In genomic region chr5:139129078-139129477, GRCm38 (mm10) we compare ENCODE assay signal across 7 mouse cellular contexts. TPM values are rescaled to one million over a fixed set of nuclear protein-coding genes. Genes with fewer than 3 reads are reported as not detected.
DNase-seq lines count a peak whose midpoint lies in the region; ATAC-seq and TF ChIP-seq lines count a peak whose summit lies in the region.

No protein-coding gene starts in this region.

- no peak for TF ChIP-seq CTCF in brain, embryonic 14.5 days (IDR thresholded peaks at IDR 0.05; ENCODE audit: borderline replicate concordance, extremely low read depth, insufficient read depth, insufficient read length)

- H3K4me3 ChIP-seq in embryonic facial prominence, embryonic 14.5 days (ENCODE audit: low read depth, low read length): peak overlapping the region; percentile 56
- peak overlapping the region; percentile 54 for H3K4me3 ChIP-seq in limb, embryonic 15.5 days
- H3K4me3 ChIP-seq in stomach, embryonic 16.5 days (replicated peaks; ENCODE audit: low read length): peak overlapping the region; percentile 60

- DNase-seq in kidney, postnatal 10 days: peak; percentile 43
- DNase-seq in kidney, adult 8-10 months: no peak
- peak; percentile 45 for DNase-seq in brain, embryonic 14.5 days (ENCODE audit: low read depth)
- no peak for DNase-seq in embryonic facial prominence, embryonic 14.5 days (ENCODE audit: low spot score)
- no peak for DNase-seq in left cerebral cortex, postnatal 14 days (ENCODE audit: low spot score in 2 of 2)

- H3K9ac ChIP-seq in embryonic facial prominence, embryonic 14.5 days (ENCODE audit: low read depth, low read length): peak overlapping the region; percentile 75
- H3K9ac ChIP-seq in limb, embryonic 15.5 days: peak overlapping the region; percentile 47
- peak overlapping the region; percentile 83 for H3K9ac ChIP-seq in stomach, embryonic 16.5 days (ENCODE audit: low read length)

- TF ChIP-seq POLR2A in brain, embryonic 14.5 days (IDR thresholded peaks at IDR 0.05; ENCODE audit: borderline replicate concordance, extremely low read depth, insufficient read depth, insufficient read length, poor library complexity, severe bottlenecking): no peak

- no peak overlapping the region for H3K27ac ChIP-seq in embryonic facial prominence, embryonic 14.5 days (replicated peaks; ENCODE audit: low read depth, low read length)
- no peak overlapping the region for H3K27ac ChIP-seq in limb, embryonic 15.5 days
- no peak overlapping the region for H3K27ac ChIP-seq in stomach, embryonic 16.5 days (ENCODE audit: low read length)

- peaks cover 8% of the 10 kb centered on the region; the same call in 1 of the 2 replicates for H3K4me1 ChIP-seq in embryonic facial prominence, embryonic 14.5 days (ENCODE audit: control insufficient read depth, insufficient read depth, low read length)
- peaks cover 13% of the 10 kb centered on the region for H3K4me1 ChIP-seq in limb, embryonic 15.5 days
- peaks cover 10% of the 10 kb centered on the region for H3K4me1 ChIP-seq in stomach, embryonic 16.5 days (ENCODE audit: control insufficient read depth, insufficient read depth, low read length)

- no peaks in the 10 kb centered on the region for H3K9me3 ChIP-seq in embryonic facial prominence, embryonic 14.5 days (ENCODE audit: control insufficient read depth, low read length)
- no peaks in the 10 kb centered on the region for H3K9me3 ChIP-seq in limb, embryonic 15.5 days
- H3K9me3 ChIP-seq in stomach, embryonic 16.5 days (replicated peaks; ENCODE audit: control insufficient read depth, low read length): no peaks in the 10 kb centered on the region

- H3K27me3 ChIP-seq in embryonic facial prominence, embryonic 14.5 days (replicated peaks; ENCODE audit: control insufficient read depth, insufficient read depth, low read length): peaks cover 7% of the 10 kb centered on the region
- H3K27me3 ChIP-seq in limb, embryonic 15.5 days: peaks cover 13% of the 10 kb centered on the region
- H3K27me3 ChIP-seq in stomach, embryonic 16.5 days (ENCODE audit: control insufficient read depth, insufficient read depth, low read length): 0 out of 2 replicates have a peak, but pooled peaks cover 5% of the 10 kb centered on the region

- 7% methylated on average over 8 of the region's 12 CpGs for WGBS in embryonic facial prominence, embryonic 14.5 days
- 17% methylated on average over 11 of the region's 12 CpGs for WGBS in limb, embryonic 15.5 days
- WGBS in stomach, embryonic 16.5 days: 16% methylated on average over 12 of the region's 12 CpGs

- H3K4me2 ChIP-seq in embryonic facial prominence, embryonic 14.5 days (ENCODE audit: low read depth, low read length): peak overlapping the region; percentile 77
- H3K4me2 ChIP-seq in limb, embryonic 15.5 days: peak overlapping the region; percentile 87
- H3K4me2 ChIP-seq in stomach, embryonic 16.5 days (ENCODE audit: low read depth, low read length): peak overlapping the region; percentile 84

- intact Hi-C loops in left cerebral cortex, postnatal 14 days (cut with DNase I): loop anchor here (5.0 kb wide), 1 partner anchor 132 kb away; the partner anchor contains the start of gene Pdgfa

- peaks cover 13% of the 10 kb centered on the region; the same call in 1 of the 2 replicates for H3K36me3 ChIP-seq in embryonic facial prominence, embryonic 14.5 days (ENCODE audit: control insufficient read depth, insufficient read depth, low read length)
- H3K36me3 ChIP-seq in limb, embryonic 15.5 days: peaks cover 6% of the 10 kb centered on the region; the same call in 1 of the 2 replicates
- no peaks in the 10 kb centered on the region for H3K36me3 ChIP-seq in stomach, embryonic 16.5 days (ENCODE audit: control insufficient read depth, insufficient read depth, low read length)

- peak; percentile 72 for ATAC-seq in embryonic facial prominence, embryonic 14.5 days (ENCODE audit: low read depth)
- ATAC-seq in limb, embryonic 15.5 days (ENCODE audit: insufficient number of reproducible peaks, low FRiP score, low TSS enrichment, low read depth): 0 out of 2 replicates have a peak, but pooled peaks have one; percentile 32
- ATAC-seq in stomach, embryonic 16.5 days (ENCODE audit: insufficient read depth, low FRiP score): peak; percentile 58

RNA-seq across cellular contexts. Expression of gene Prkar1b, which starts 20.7 kb away (rescaled TPM):
- 148 and 202 TPM in 2 replicates for polyA plus RNA-seq in brain, embryonic 14.5 days (2012; rRNA removed)
- polyA plus RNA-seq in embryonic facial prominence, embryonic 14.5 days (2014; fragmentation: Nextera tagmentation; extraction: Ambion mirVana): 22.8 and 26.1 TPM in 2 replicates
- polyA plus RNA-seq in limb, embryonic 15.5 days (2015; fragmentation: Nextera tagmentation; extraction: Ambion mirVana): 19.2 and 20.1 TPM in 2 replicates
- polyA plus RNA-seq in stomach, embryonic 16.5 days (2015; fragmentation: Nextera tagmentation; extraction: Ambion mirVana): 25.2 and 25.8 TPM in 2 replicates
- total RNA-seq in left cerebral cortex, postnatal 14 days (2021): 100 to 1,000 TPM; 571 to 599 TPM

RNA-seq across cellular contexts. Expression of gene Dnaaf5, which starts 20.9 kb away (rescaled TPM):
- polyA plus RNA-seq in brain, embryonic 14.5 days (2012; rRNA removed): 12.6 and 14.9 TPM in 2 replicates
- 5.2 and 5.8 TPM in 2 replicates for polyA plus RNA-seq in embryonic facial prominence, embryonic 14.5 days (2014; fragmentation: Nextera tagmentation; extraction: Ambion mirVana)
- polyA plus RNA-seq in limb, embryonic 15.5 days (2015; fragmentation: Nextera tagmentation; extraction: Ambion mirVana): 4.7 and 5.5 TPM in 2 replicates
- 2.6 and 3.1 TPM in 2 replicates for polyA plus RNA-seq in stomach, embryonic 16.5 days (2015; fragmentation: Nextera tagmentation; extraction: Ambion mirVana)
- total RNA-seq in left cerebral cortex, postnatal 14 days (2021): 1 to 10 TPM; 6.9 to 7.8 TPM

Comparison
In these comparisons a context has a peak if more than half of its experiments do, and no peak if none do; other contexts are left out.
1. DNase-seq: peak in kidney, postnatal 10 days (single experiment) and brain, embryonic 14.5 days (single experiment); none in kidney, adult 8-10 months (0 of 2), embryonic facial prominence, embryonic 14.5 days (single experiment) and left cerebral cortex, postnatal 14 days (0 of 2).
2. Peak in every context shown above with its lines, with median percentiles within 50 percentile points of each other: ATAC-seq, H3K4me2 ChIP-seq, H3K4me3 ChIP-seq and H3K9ac ChIP-seq.